Mouse (Mus musculus) bone marrow, adult 2 months (tissue): ENCODE results near the gene Paip2b. TPM values are rescaled to one million over a fixed set of nuclear protein-coding genes. Genes with fewer than 3 reads are reported as not detected.

Experiments used
- H3K27ac ChIP-seq: fragments of 200-500 bp; 2 replicates; pipeline ENCODE4 v1.5.1; 2012; ENCODE audit warnings: low read depth, mild to moderate bottlenecking, control low read depth, inconsistent platforms, low read length; ENCODE audit not compliant: control insufficient read depth, poor library complexity, insufficient read depth
- H3K4me1 ChIP-seq: fragments of 200-500 bp; 2 replicates; pipeline ENCODE4 v1.6.1; 2011; ENCODE audit warnings: low read length; ENCODE audit not compliant: control insufficient read depth, insufficient read depth
- H3K4me3 ChIP-seq: fragments of 200-500 bp; replicated peaks from 2 replicates; pipeline ENCODE3; 2011; ENCODE audit warnings: mild to moderate bottlenecking, low read depth, low read length, control low read depth; ENCODE audit not compliant: control insufficient read depth
- CTCF ChIP-seq: fragments of 200-500 bp; IDR thresholded peaks from 2 replicates; pipeline ENCODE4 v1.5.1; 2011; ENCODE audit warnings: low read length, control low read depth; ENCODE audit not compliant: control insufficient read depth, insufficient read depth
- POLR2A ChIP-seq: fragments of 200-500 bp; IDR thresholded peaks from 2 replicates; pipeline ENCODE4 v1.6.1; 2011; ENCODE audit warnings: low read depth, mild to moderate bottlenecking, control low read depth, low read length, borderline replicate concordance; ENCODE audit not compliant: control insufficient read depth
- WGBS: fragments of 180-500 bp; shearing (Covaris S2); methylation state at CpG from one replicate; pipeline ENCODE4 v1.1.7; 2018; 5-methylcytosine and 5-hydroxymethylcytosine counted together
- polyA plus RNA-seq: library from polyadenylated mRNA; stranded (reverse); fragments of >200 nt; gene quantifications from 2 replicates; pipeline ENCODE4 v1.2.4, GENCODE M21; 2011; ENCODE audit warnings: low replicate concordance; ENCODE audit not compliant: missing spikeins, insufficient read depth, insufficient read length

Paip2b gene
- polyA plus RNA-seq, 1 experiment = 9.7 TPM

DNA sequence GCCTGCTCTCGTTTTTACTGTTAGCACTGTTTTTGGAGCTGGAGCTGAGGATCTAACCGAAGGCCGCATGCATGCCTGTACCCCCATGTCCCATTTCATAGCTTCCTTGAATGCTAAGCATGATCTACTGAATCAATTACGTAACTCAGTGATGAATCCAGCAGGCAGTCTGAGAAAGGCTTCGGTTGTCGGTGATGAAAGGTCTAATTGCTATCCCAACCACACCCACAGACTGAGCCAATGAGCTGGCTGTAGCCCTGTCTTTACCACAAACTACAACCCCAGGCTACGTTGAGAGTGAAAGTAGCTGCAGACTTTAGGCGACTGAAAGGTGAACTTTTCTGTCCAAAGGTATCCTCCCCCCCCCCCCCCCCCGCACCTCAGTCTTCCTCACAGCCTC, 57.4 kb downstream of the Paip2b start:
- no peak overlapping the region for H3K4me3 ChIP-seq
- WGBS = 46% methylated on average over 9 of the region's 9 CpGs
- TF ChIP-seq CTCF = no peak
- TF ChIP-seq POLR2A = no peak
- H3K27ac ChIP-seq = no peak overlapping the region
- no peaks in the 10 kb centered on the region; the same call in 1 of the 2 replicates for H3K4me1 ChIP-seq

DNA sequence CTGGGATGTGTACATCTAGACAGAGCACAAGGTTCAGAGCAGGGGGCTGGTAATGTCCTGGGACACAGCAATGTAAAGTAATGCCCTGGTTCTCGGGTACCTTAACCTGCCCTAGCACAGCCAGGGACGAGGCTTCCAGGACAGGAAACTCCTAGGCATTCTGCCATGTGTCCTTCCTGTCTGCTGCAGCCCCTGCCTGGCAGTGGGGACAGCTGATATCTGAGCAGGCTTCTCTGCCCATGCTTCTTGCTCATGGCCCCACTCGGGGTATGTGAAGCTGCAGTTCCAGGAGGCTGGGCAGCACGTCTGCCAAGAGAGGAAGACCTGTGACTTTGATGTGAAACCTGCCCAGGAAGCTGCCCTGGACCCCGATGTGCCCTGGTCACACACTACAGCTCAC, 63.1 kb downstream of the Paip2b start:
- TF ChIP-seq POLR2A (no peak), CTCF (no peak)
- 40% methylated on average over 5 of the region's 5 CpGs for WGBS

DNA sequence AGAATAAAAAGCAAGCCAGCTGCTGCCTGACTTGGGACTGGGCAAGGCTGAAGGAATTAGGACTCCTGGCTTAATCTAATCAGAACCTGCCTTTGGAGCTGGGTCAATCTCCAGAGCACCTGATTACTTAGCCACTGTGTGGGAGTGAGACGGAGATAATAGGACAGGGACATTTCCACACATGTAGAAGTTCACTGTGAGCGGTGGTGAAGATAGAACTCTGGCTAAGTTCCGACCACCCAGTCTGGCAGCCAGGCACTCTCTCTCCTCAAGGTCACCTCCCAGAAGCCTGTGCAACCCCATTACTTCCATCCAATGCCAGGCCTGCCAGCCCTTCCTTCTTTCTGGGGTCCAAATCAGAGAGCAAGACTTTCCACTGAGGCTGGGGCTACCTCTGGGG, 64.6 kb downstream of the Paip2b start:
- Histone ChIP-seq H3K27ac (no peak overlapping the region), H3K4me3 (no peak overlapping the region), H3K4me1 (no peaks in the 10 kb centered on the region)
- WGBS = 84% methylated on average over 3 of the region's 3 CpGs
- TF ChIP-seq CTCF (no peak), POLR2A (no peak)

More for the DNA sequence above, 63.1 kb downstream of the Paip2b start:
- no peaks in the 10 kb centered on the region for H3K4me1 ChIP-seq
- H3K27ac ChIP-seq = no peak overlapping the region
- H3K4me3 ChIP-seq = no peak overlapping the region

DNA sequence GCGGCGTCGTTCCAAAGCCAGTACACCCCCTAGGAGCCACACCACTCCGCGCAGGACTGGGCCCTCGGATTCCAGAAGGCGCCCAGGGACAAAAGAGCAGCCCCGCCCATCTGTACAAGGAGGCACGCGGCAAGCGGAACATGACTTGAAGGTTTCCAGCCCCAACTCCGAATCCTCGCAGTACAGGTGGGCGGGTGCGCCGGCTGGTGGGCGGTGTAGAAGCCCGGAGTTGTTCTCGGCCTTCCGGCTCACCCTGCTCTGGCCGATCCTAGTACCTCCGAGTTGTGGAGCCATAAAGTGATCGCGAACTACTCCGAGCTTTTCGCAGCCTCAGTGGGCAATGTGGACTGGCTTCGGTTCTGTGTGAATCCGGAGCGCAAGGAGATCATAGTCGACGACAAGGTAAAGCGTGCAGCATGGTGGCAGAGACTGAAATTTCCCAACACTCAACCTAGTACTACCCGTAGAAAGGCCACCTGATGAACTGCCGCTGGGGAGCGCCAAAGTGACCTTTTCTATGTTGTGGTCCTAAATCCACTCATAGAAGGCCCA, 68.6 kb downstream of the Paip2b start:
- TF ChIP-seq CTCF (no peak), POLR2A (no peak)
- WGBS = 5% methylated on average over 35 of the region's 35 CpGs
- no peak overlapping the region for H3K4me3 ChIP-seq
- no peak overlapping the region for H3K27ac ChIP-seq
- no peaks in the 10 kb centered on the region for H3K4me1 ChIP-seq

DNA sequence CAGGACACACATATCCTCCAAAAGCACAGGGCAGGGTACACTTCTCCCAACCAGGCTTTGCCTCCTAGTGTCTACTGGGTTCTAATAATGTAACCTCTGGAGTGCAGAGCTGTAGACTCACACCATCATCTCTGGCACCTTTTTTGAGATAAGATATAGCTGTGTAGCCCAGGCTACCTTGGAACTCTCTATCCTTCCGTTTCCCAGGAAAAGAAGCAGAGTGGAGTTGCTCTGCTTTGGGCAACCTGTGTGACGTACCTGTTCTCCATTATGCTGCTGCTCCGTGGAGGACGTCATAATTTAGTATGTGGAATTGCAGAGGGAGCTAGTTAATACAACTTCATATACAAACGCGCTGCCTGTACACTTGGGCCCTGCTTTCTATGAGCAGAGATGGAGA, 69.2 kb downstream of the Paip2b start, which contains the start of gene Ankrd53:
TSS of gene Ankrd53 (plus strand) at position 301 of the 400 bp plus-strand sequence.
- Histone ChIP-seq H3K27ac (no peak within 1 kb of the TSS), H3K4me1 (no peaks in the 10 kb centered on the region), H3K4me3 (no peak within 1 kb of the TSS)
- no peak for TF ChIP-seq POLR2A
- TF ChIP-seq CTCF = no peak
- WGBS = 27% methylated on average over 6 of the region's 6 CpGs

DNA sequence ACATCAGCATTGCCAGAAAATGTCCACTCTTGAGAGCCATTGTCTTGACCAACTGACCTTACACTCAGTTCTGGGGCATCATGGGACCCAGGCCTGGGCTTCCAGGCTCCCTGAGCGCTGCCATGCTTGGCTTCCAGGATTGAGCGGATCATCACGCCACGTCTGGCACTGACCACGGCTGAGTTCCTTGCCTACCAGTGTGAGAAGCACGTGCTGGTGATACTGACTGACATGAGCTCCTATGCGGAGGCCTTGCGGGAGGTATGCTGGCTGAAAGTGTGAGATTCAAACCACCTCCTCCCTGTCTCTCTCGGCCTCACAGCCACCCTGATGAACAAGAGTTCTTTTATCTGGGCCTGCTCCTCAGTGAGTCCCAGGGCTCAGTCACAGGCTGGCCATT, 75.5 kb downstream of the Paip2b start:
- no peak overlapping the region for H3K27ac ChIP-seq
- WGBS = 80% methylated on average over 9 of the region's 9 CpGs
- TF ChIP-seq POLR2A (no peak), CTCF (no peak)
- no peak overlapping the region for H3K4me3 ChIP-seq
- no peaks in the 10 kb centered on the region for H3K4me1 ChIP-seq

Other genes with a start within 250 kb of the Paip2b start
- 1.6 TPM in 1 of 2 replicates, not detected in the other for gene Clec4f, start 175.6 kb downstream of the Paip2b start, polyA plus RNA-seq
- gene Cd207, start 153.9 kb downstream of the Paip2b start, polyA plus RNA-seq = not detected in 2 replicates
- not detected in 2 replicates for gene Vax2, start 120.5 kb downstream of the Paip2b start, polyA plus RNA-seq
- not detected in 2 replicates for gene Atp6v1b1, start 88.8 kb downstream of the Paip2b start, polyA plus RNA-seq
- gene Ankrd53, start 69.1 kb downstream of the Paip2b start, polyA plus RNA-seq = not detected in 2 replicates
- gene Tex261, start 55.9 kb downstream of the Paip2b start, polyA plus RNA-seq = 23.5 and 30.4 TPM in 2 replicates
- gene Nagk, start 36.8 kb downstream of the Paip2b start, polyA plus RNA-seq = 35.4 and 59.8 TPM in 2 replicates
- 31.7 and 64.9 TPM in 2 replicates for gene Zfp638, start 35.4 kb upstream of the Paip2b start, polyA plus RNA-seq
- gene Dysf, start 176.8 kb upstream of the Paip2b start, polyA plus RNA-seq = 4.9 and 8.9 TPM in 2 replicates